Mouse (Mus musculus): ENCODE measurements around the gene Pecam1. TPM values are rescaled to one million over a fixed set of nuclear protein-coding genes. Genes with fewer than 3 reads are reported as not detected.
"Not testable (repeated sequence)": the region's sequence is repeated elsewhere in the genome, so short reads cannot be mapped to it uniquely, and the experiment has no call there.

The Pecam1 gene
- polyA plus RNA-seq, 1 experiment, result 24.3 TPM

DNA sequence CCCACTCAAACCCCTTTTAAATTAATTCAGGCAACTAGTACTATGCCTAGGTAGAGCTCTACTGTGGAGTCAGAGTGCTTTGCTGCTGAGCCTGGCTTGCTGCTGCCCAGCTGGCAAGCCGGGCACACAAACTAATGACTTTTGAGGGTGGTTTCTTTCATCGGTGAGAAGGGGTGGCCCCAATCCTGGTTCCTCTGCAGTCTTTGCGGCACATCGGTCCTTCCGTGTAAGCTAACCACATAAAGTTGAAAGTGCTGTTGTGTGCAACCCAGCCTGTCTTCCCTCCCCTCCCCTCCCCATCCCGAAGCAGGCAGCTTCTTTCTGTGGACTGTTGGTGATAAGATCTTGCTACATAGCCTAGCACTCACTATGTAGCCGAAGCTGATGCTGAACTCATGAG, 1.7 kb upstream of the Pecam1 start:
- H3K27ac ChIP-seq (ENCODE audit: insufficient read depth, low read length), result no peak overlapping the region
- no peak overlapping the region for H3K9ac ChIP-seq (ENCODE audit: low read depth, poor library complexity, severe bottlenecking)
- no peak overlapping the region for H3K4me3 ChIP-seq (ENCODE audit: low read depth, low read length)
- TF ChIP-seq CTCF (IDR thresholded peaks at IDR 0.05; ENCODE audit: low read depth, low read length) (no peak), POLR2A (IDR thresholded peaks at IDR 0.05; ENCODE audit: insufficient read depth, low read length) (no peak), EP300 (IDR thresholded peaks at IDR 0.05; ENCODE audit: insufficient read depth, low read depth, low read length) (no peak)
- no peaks in the 10 kb centered on the region for H3K27me3 ChIP-seq (ENCODE audit: control insufficient read depth, insufficient read depth, low read length, poor library complexity, severe bottlenecking)
- H3K36me3 ChIP-seq (ENCODE audit: control insufficient read depth, insufficient read depth, low read length, poor library complexity, severe bottlenecking), result no peaks in the 10 kb centered on the region
- peaks cover 5% of the 10 kb centered on the region; the same call in 1 of the 2 replicates for H3K9me3 ChIP-seq (replicated peaks; ENCODE audit: control insufficient read depth, insufficient read depth, low read length, poor library complexity, severe bottlenecking)
- no peaks in the 10 kb centered on the region for H3K4me1 ChIP-seq (ENCODE audit: control insufficient read depth, insufficient read depth, low read length)

DNA sequence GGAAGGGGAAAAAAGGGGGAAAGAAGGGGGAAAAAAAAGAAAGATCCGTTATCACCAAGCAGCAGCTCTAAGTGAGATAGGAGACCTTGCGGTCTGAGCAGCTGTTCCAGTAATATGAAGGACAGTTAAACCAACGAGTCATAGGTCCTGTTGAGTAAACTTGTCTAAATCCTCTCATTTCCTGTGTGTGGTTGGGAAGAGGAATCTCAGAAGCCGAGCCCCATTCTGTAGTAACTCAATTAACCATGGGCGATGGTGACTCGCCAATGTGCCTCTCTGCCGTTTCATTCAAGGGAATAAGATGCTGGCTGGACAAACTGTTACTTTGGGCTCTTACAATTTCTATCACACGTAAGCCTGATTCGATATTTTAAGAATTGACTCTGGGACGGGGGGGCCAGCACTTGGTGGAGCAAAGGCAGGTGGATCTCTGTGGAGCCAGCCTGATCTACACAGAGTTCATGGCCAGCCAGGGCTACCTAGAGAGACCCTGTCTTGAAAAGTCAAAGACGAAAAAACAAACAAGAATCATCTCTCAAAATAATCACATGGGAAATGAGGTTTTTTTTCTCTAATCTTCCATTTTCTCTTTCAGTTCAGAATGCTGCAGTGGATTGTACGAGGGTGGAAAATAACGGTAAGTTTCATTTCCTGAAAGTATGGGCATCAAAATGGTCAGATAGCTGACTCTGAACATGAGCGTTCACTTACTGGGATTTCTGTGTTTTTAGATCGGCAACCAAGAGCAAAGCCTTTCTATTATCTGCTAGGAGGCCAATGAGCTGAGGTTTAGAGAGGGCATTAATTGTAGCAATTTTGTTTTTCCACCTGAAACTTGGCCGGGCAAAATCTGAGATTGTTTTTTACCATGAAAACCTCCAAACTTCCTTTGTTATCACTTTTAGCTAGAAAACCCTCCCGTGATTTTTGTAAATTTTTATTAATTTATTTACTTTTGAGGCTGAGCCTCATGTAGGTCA, 901 bp upstream of the Pecam1 start, which contains the start of gene Milr1:
Gene Milr1, plus strand, starts transcription at position 188 of the 980 bp plus-strand sequence.
- H3K9ac ChIP-seq (ENCODE audit: low read depth, poor library complexity, severe bottlenecking), result no peak within 1 kb of the TSS
- no peak for TF ChIP-seq EP300 (IDR thresholded peaks at IDR 0.05; ENCODE audit: insufficient read depth, low read depth, low read length)
- TF ChIP-seq CTCF (IDR thresholded peaks at IDR 0.05; ENCODE audit: low read depth, low read length), result no peak
- no peak for TF ChIP-seq POLR2A (IDR thresholded peaks at IDR 0.05; ENCODE audit: insufficient read depth, low read length)
- no peak within 1 kb of the TSS for H3K27ac ChIP-seq (ENCODE audit: insufficient read depth, low read length)
- no peak within 1 kb of the TSS for H3K4me3 ChIP-seq (ENCODE audit: low read depth, low read length)
- H3K9me3 ChIP-seq (replicated peaks; ENCODE audit: control insufficient read depth, insufficient read depth, low read length, poor library complexity, severe bottlenecking), result peaks cover 6% of the 10 kb centered on the region; the same call in 1 of the 2 replicates
- H3K27me3 ChIP-seq (ENCODE audit: control insufficient read depth, insufficient read depth, low read length, poor library complexity, severe bottlenecking), result no peaks in the 10 kb centered on the region
- no peaks in the 10 kb centered on the region for H3K36me3 ChIP-seq (ENCODE audit: control insufficient read depth, insufficient read depth, low read length, poor library complexity, severe bottlenecking)
- H3K4me1 ChIP-seq (ENCODE audit: control insufficient read depth, insufficient read depth, low read length), result no peaks in the 10 kb centered on the region

DNA sequence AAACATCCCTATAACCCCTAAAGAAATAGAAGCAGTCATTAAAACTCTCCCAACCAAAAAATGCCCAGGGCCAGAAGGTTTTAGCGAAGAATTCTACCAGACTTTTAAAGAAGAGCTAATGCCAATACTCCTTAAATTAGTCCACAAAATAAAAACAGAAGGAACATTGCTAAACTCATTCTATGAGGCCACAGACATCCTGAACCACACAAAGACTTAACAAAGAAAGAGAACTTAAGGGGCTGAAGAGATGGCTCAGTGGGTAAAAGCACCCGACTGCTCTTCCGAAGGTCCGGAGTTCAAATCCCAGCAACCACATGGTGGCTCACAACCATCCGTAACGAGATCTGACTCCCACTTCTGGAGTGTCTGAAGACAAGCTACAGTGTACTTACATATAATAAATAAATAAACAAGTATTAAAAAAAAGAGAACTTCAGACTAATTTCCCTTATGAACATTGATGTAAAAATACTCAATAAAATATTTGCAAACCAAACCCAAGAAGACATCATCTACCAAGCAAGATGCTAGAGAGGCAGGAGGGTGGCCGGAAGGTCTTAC, 789 bp downstream of the Pecam1 start:
- H3K27ac ChIP-seq (ENCODE audit: insufficient read depth, low read length); H3K4me3 ChIP-seq (ENCODE audit: low read depth, low read length); H3K36me3 ChIP-seq (ENCODE audit: control insufficient read depth, insufficient read depth, low read length, poor library complexity, severe bottlenecking); H3K4me1 ChIP-seq (ENCODE audit: control insufficient read depth, insufficient read depth, low read length); H3K9ac ChIP-seq (ENCODE audit: low read depth, poor library complexity, severe bottlenecking); H3K9me3 ChIP-seq (replicated peaks; ENCODE audit: control insufficient read depth, insufficient read depth, low read length, poor library complexity, severe bottlenecking); H3K27me3 ChIP-seq (ENCODE audit: control insufficient read depth, insufficient read depth, low read length, poor library complexity, severe bottlenecking): not testable (repeated sequence)

DNA sequence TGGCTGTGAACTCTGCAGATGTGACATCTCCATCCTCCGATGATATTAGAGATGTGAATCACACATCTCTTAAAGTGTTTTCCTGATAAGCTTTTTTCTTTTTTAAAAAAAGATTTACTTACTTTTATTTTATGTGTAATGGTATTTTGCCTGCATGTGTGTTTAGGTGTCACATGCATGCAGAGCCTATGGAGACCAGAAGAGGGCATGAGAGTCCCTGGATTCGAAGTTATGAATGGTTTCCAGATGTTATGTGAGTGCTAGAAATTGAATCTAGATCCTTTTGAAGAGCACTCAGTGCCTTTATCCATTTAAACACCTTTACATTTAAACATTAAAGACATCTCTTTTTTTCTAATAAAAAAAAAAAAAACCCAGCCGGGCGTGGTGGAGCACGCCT, 5.5 kb downstream of the Pecam1 start:
- H3K9ac ChIP-seq (ENCODE audit: low read depth, poor library complexity, severe bottlenecking), result no peak overlapping the region
- no peak for TF ChIP-seq EP300 (IDR thresholded peaks at IDR 0.05; ENCODE audit: insufficient read depth, low read depth, low read length)
- no peak for TF ChIP-seq POLR2A (IDR thresholded peaks at IDR 0.05; ENCODE audit: insufficient read depth, low read length)
- peaks cover 6% of the 10 kb centered on the region; the same call in 1 of the 2 replicates for H3K9me3 ChIP-seq (replicated peaks; ENCODE audit: control insufficient read depth, insufficient read depth, low read length, poor library complexity, severe bottlenecking)
- no peaks in the 10 kb centered on the region for H3K4me1 ChIP-seq (ENCODE audit: control insufficient read depth, insufficient read depth, low read length)
- H3K27me3 ChIP-seq (ENCODE audit: control insufficient read depth, insufficient read depth, low read length, poor library complexity, severe bottlenecking), result no peaks in the 10 kb centered on the region
- no peak overlapping the region for H3K4me3 ChIP-seq (ENCODE audit: low read depth, low read length)
- H3K27ac ChIP-seq (ENCODE audit: insufficient read depth, low read length), result no peak overlapping the region
- no peaks in the 10 kb centered on the region for H3K36me3 ChIP-seq (ENCODE audit: control insufficient read depth, insufficient read depth, low read length, poor library complexity, severe bottlenecking)

DNA sequence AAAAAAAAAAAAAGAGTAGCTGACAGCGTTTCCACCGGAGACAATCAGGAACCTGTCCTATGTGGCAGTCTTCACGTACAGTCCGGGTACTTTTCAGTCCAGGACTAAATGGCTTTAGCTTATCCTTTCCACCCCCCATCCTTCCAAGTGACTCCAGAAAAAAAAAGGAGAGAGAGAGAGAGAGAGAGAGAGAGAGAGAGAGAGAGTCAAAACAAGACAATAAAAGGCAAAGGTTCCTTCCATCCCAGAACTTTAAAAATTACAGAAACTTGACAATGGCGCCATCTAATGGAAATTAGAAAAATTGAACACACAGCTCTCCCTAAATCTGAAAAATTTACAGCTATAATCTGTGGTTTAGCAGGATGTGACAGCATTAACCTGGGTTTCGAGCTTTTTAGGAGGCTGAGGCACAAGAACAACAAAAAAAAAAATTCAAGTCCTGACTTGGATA, 8.0 kb downstream of the Pecam1 start:
- no peak overlapping the region for H3K9ac ChIP-seq (ENCODE audit: low read depth, poor library complexity, severe bottlenecking)
- H3K4me1 ChIP-seq (ENCODE audit: control insufficient read depth, insufficient read depth, low read length), result no peaks in the 10 kb centered on the region
- H3K9me3 ChIP-seq (replicated peaks; ENCODE audit: control insufficient read depth, insufficient read depth, low read length, poor library complexity, severe bottlenecking), result peaks cover 4% of the 10 kb centered on the region; the same call in 1 of the 2 replicates
- H3K4me3 ChIP-seq (ENCODE audit: low read depth, low read length), result no peak overlapping the region
- H3K27ac ChIP-seq (ENCODE audit: insufficient read depth, low read length), result no peak overlapping the region
- no peaks in the 10 kb centered on the region for H3K36me3 ChIP-seq (ENCODE audit: control insufficient read depth, insufficient read depth, low read length, poor library complexity, severe bottlenecking)
- TF ChIP-seq EP300 (IDR thresholded peaks at IDR 0.05; ENCODE audit: insufficient read depth, low read depth, low read length) (no peak), CTCF (IDR thresholded peaks at IDR 0.05; ENCODE audit: low read depth, low read length) (no peak), POLR2A (IDR thresholded peaks at IDR 0.05; ENCODE audit: insufficient read depth, low read length) (no peak)
- no peaks in the 10 kb centered on the region for H3K27me3 ChIP-seq (ENCODE audit: control insufficient read depth, insufficient read depth, low read length, poor library complexity, severe bottlenecking)

DNA sequence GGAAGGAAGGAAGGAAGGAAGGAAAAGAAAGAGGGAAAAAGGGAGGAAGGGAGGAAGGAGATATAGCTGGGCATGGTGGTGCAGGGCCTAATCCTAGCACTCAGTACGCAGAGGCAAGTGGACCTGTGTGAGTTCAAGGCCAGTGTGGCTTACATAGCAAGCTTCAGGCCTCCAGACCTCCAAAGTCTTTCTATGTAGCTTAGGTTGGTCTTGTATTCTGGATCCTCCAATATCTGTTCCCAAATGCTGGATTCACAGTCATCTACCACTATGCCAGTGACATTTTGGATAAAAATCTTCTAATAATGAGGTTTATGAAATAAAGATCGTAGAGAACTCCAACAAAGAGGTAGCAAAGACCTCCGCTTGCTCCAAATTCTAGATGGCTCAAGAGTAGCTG, 8.6 kb downstream of the Pecam1 start:
- Histone ChIP-seq H3K36me3 (ENCODE audit: control insufficient read depth, insufficient read depth, low read length, poor library complexity, severe bottlenecking) (no peaks in the 10 kb centered on the region), H3K4me1 (ENCODE audit: control insufficient read depth, insufficient read depth, low read length) (no peaks in the 10 kb centered on the region), H3K27ac (ENCODE audit: insufficient read depth, low read length) (no peak overlapping the region), H3K9me3 (replicated peaks; ENCODE audit: control insufficient read depth, insufficient read depth, low read length, poor library complexity, severe bottlenecking) (no peaks in the 10 kb centered on the region), H3K4me3 (ENCODE audit: low read depth, low read length) (no peak overlapping the region), H3K27me3 (ENCODE audit: control insufficient read depth, insufficient read depth, low read length, poor library complexity, severe bottlenecking) (no peaks in the 10 kb centered on the region), H3K9ac (ENCODE audit: low read depth, poor library complexity, severe bottlenecking) (no peak overlapping the region)
- TF ChIP-seq CTCF (IDR thresholded peaks at IDR 0.05; ENCODE audit: low read depth, low read length) (no peak), EP300 (IDR thresholded peaks at IDR 0.05; ENCODE audit: insufficient read depth, low read depth, low read length) (no peak), POLR2A (IDR thresholded peaks at IDR 0.05; ENCODE audit: insufficient read depth, low read length) (no peak)
